Mouse (Mus musculus): ENCODE measurements around the gene Sun2. TPM values are rescaled to one million over a fixed set of nuclear protein-coding genes. Genes with fewer than 3 reads are reported as not detected.

The Sun2 gene
- total and polyA plus RNA-seq, 3 experiments, result 18.6 to 26.5 (median 22.3) TPM

DNA sequence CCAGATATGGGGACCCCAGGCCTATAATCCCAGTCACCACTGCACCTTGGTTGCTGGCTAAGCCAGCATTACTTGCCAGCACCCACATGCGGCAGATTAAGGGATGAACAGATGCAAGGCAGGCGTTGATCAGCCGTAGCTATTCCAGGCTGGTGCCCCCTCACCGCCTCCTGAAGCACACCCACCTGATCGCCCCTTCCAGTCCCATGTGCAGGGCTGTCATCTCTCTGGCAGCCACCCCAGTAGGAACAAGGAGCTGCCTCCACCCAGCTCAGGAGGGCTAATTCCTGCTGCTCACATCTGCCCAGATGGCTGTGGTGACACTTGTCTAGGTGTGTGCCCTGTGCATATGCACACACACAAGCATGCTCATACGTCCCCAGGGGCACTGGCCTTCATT, 18.6 kb upstream of the Sun2 start:
- TF ChIP-seq ZNF384 (IDR thresholded peaks at IDR 0.05; ENCODE audit: low read depth, low read length) (no peak), NRF1 (IDR thresholded peaks at IDR 0.05; ENCODE audit: low read depth, low read length) (no peak), POLR2A (IDR thresholded peaks at IDR 0.05; ENCODE audit: low read depth, low read length) (no peak)
- Histone ChIP-seq H3K4me1 (ENCODE audit: control insufficient read depth in 1 of 2, insufficient read depth in 2 of 2) (peaks cover 0 to 13% of the 10 kb centered on the region in 2 experiments; a peak in 2 of 4 replicates), H3K27ac (ENCODE audit: insufficient read depth, low read depth) (no peak overlapping the region), H3K9me3 (replicated peaks; ENCODE audit: low read length) (no peaks in the 10 kb centered on the region), H3K4me3 (replicated peaks in 1 of 3; ENCODE audit: low read depth in 2 of 3, low read length in 2 of 3, poor library complexity in 1 of 3) (no peak overlapping the region), H3K79me2 (replicated peaks; ENCODE audit: control insufficient read depth, extremely low read depth, insufficient read depth, poor library complexity, severe bottlenecking) (no peaks in the 10 kb centered on the region), H3K9ac (ENCODE audit: insufficient read depth, low read depth) (no peak overlapping the region), H3K27me3 (replicated peaks) (no peaks in the 10 kb centered on the region), H3K36me3 (replicated peaks in 1 of 2; ENCODE audit: control insufficient read depth in 1 of 2, insufficient read depth in 1 of 2, low read length in 1 of 2) (peaks cover 7 to 51% of the 10 kb centered on the region in 2 experiments), H3K4me2 (ENCODE audit: insufficient read depth, low read depth, poor library complexity, severe bottlenecking) (no peak overlapping the region)
- dilution Hi-C loops (cut with MboI; ENCODE audit: extremely low pct_ligation_motif_present, extremely low pct_unique_long_range_greater_than_20kb, low sequenced_read_pairs), result no loop called here
- in situ Hi-C loops (cut with MboI; ENCODE audit: low pct_ligation_motif_present, low pct_unique_long_range_greater_than_20kb, low sequenced_read_pairs), result no loop called here
- DNase-seq (ENCODE audit: extremely low read depth), result no peak

GRCm38 (mm10) chr15:79757118-79757517, 14.8 kb upstream of the Sun2 start:
- dilution Hi-C loops (cut with MboI; ENCODE audit: extremely low pct_ligation_motif_present, extremely low pct_unique_long_range_greater_than_20kb, low sequenced_read_pairs) (no loop called here), in situ Hi-C loops (cut with MboI; ENCODE audit: low pct_ligation_motif_present, low pct_unique_long_range_greater_than_20kb, low sequenced_read_pairs) (no loop called here)
- Histone ChIP-seq H3K4me1 (ENCODE audit: control insufficient read depth in 1 of 2, insufficient read depth in 2 of 2) (peaks cover 0 to 24% of the 10 kb centered on the region in 2 experiments; a peak in 2 of 4 replicates), H3K27me3 (replicated peaks) (no peaks in the 10 kb centered on the region), H3K79me2 (replicated peaks; ENCODE audit: control insufficient read depth, extremely low read depth, insufficient read depth, poor library complexity, severe bottlenecking) (no peaks in the 10 kb centered on the region), H3K4me2 (ENCODE audit: insufficient read depth, low read depth, poor library complexity, severe bottlenecking) (no peak overlapping the region), H3K27ac (ENCODE audit: insufficient read depth, low read depth) (no peak overlapping the region), H3K9ac (ENCODE audit: insufficient read depth, low read depth) (no peak overlapping the region), H3K36me3 (replicated peaks in 1 of 2; ENCODE audit: control insufficient read depth in 1 of 2, insufficient read depth in 1 of 2, low read length in 1 of 2) (peaks cover 4 to 31% of the 10 kb centered on the region in 2 experiments), H3K4me3 (replicated peaks in 1 of 3; ENCODE audit: low read depth in 2 of 3, low read length in 2 of 3, poor library complexity in 1 of 3) (no peak overlapping the region), H3K9me3 (replicated peaks; ENCODE audit: low read length) (no peaks in the 10 kb centered on the region)
- TF ChIP-seq PAX5 (IDR thresholded peaks at IDR 0.05; ENCODE audit: low read length), result no peak
- TF ChIP-seq SMC3 (IDR thresholded peaks at IDR 0.05; ENCODE audit: low read depth, low read length), result no peak
- no peak for TF ChIP-seq TBP (conservative IDR thresholded peaks at IDR 0.05; ENCODE audit: low read depth, low read length)
- no peak for DNase-seq (ENCODE audit: extremely low read depth)

DNA sequence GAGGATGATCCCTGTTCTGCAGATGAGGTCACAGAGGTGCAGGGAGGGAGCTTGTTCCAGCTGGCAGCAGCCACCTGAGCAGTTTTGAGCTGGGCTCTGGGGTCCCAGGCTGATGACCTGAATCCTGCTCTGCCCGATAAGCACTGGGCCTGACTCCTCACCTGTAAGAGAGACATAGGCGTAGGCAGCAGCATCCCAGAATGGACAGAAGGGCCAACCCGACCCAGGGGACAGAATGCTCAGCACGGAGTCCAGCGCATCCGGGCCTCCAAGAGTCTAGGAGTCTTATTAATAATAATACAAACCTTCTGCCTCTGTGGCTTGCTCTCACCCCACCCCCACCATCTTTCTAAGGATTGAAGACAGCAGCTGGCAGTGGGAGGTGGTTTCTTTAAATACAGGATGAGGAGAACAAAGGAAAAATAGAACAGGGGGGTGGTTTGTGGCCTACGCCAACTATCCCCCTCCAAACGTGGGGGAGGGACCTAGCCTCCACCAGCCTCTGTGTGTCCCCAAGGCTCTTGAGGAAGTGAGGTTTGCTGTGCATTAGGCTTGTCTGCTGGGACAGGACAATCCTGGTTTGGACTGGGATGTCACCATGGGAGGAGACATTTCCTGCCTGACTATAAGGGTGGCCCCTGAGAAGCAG, 13.8 kb upstream of the Sun2 start:
- in situ Hi-C loops (cut with MboI; ENCODE audit: low pct_ligation_motif_present, low pct_unique_long_range_greater_than_20kb, low sequenced_read_pairs) (no loop called here), dilution Hi-C loops (cut with MboI; ENCODE audit: extremely low pct_ligation_motif_present, extremely low pct_unique_long_range_greater_than_20kb, low sequenced_read_pairs) (no loop called here)
- Histone ChIP-seq H3K4me2 (ENCODE audit: insufficient read depth, low read depth, poor library complexity, severe bottlenecking) (no peak overlapping the region), H3K36me3 (replicated peaks in 1 of 2; ENCODE audit: control insufficient read depth in 1 of 2, insufficient read depth in 1 of 2, low read length in 1 of 2) (peaks cover 0 to 22% of the 10 kb centered on the region in 2 experiments), H3K9ac (ENCODE audit: insufficient read depth, low read depth) (no peak overlapping the region), H3K4me3 (replicated peaks in 1 of 3; ENCODE audit: low read depth in 2 of 3, low read length in 2 of 3, poor library complexity in 1 of 3) (no peak overlapping the region), H3K27me3 (replicated peaks) (no peaks in the 10 kb centered on the region), H3K27ac (ENCODE audit: insufficient read depth, low read depth) (no peak overlapping the region), H3K4me1 (ENCODE audit: control insufficient read depth in 1 of 2, insufficient read depth in 2 of 2) (peaks cover 0 to 28% of the 10 kb centered on the region in 2 experiments; a peak in 2 of 4 replicates), H3K79me2 (replicated peaks; ENCODE audit: control insufficient read depth, extremely low read depth, insufficient read depth, poor library complexity, severe bottlenecking) (no peaks in the 10 kb centered on the region), H3K9me3 (replicated peaks; ENCODE audit: low read length) (no peaks in the 10 kb centered on the region)
- no peak for TF ChIP-seq GABPA (IDR thresholded peaks at IDR 0.05; ENCODE audit: insufficient replicate concordance, low read depth, low read length)
- TF ChIP-seq CHD1 (IDR thresholded peaks at IDR 0.05; ENCODE audit: low read depth, low read length), result no peak
- no peak for TF ChIP-seq RAD21 (IDR thresholded peaks at IDR 0.05; ENCODE audit: low read depth, low read length)
- no peak for TF ChIP-seq IRF4 (IDR thresholded peaks at IDR 0.05; ENCODE audit: low read depth, low read length)
- TF ChIP-seq TBP (conservative IDR thresholded peaks at IDR 0.05; ENCODE audit: low read depth, low read length), result no peak
- TF ChIP-seq NELFE (IDR thresholded peaks at IDR 0.05; ENCODE audit: low read depth, low read length), result no peak
- TF ChIP-seq ETS1 (conservative IDR thresholded peaks at IDR 0.05; ENCODE audit: low read depth, low read length), result no peak
- TF ChIP-seq USF1 (IDR thresholded peaks at IDR 0.05; ENCODE audit: low read depth, low read length), result no peak
- no peak for TF ChIP-seq ZNF384 (IDR thresholded peaks at IDR 0.05; ENCODE audit: low read depth, low read length)
- TF ChIP-seq MYC (IDR thresholded peaks at IDR 0.05; ENCODE audit: low read depth, low read length), result no peak
- no peak for TF ChIP-seq ELF1 (IDR thresholded peaks at IDR 0.05; ENCODE audit: low read depth, low read length)
- TF ChIP-seq UBTF (IDR thresholded peaks at IDR 0.05; ENCODE audit: low read depth, low read length), result no peak
- no peak for TF ChIP-seq PAX5 (IDR thresholded peaks at IDR 0.05; ENCODE audit: low read length)
- no peak for TF ChIP-seq TCF12 (IDR thresholded peaks at IDR 0.05; ENCODE audit: low read depth, low read length)
- no peak for TF ChIP-seq ZMIZ1 (IDR thresholded peaks at IDR 0.05; ENCODE audit: low read depth, low read length)
- no peak for TF ChIP-seq NRF1 (IDR thresholded peaks at IDR 0.05; ENCODE audit: low read depth, low read length)
- TF ChIP-seq KAT2A (IDR thresholded peaks at IDR 0.05; ENCODE audit: insufficient replicate concordance, low read length), result no peak
- no peak for TF ChIP-seq JUN (IDR thresholded peaks at IDR 0.05; ENCODE audit: insufficient read depth, low read depth, low read length)
- TF ChIP-seq MAZ (IDR thresholded peaks at IDR 0.05; ENCODE audit: low read depth, low read length), result no peak
- no peak for TF ChIP-seq HCFC1 (IDR thresholded peaks at IDR 0.05; ENCODE audit: low read depth, low read length)
- no peak for DNase-seq (ENCODE audit: extremely low read depth)

Measured in CH12.LX (cell line).